Mouse (Mus musculus): ENCODE data around the gene Nalcn. TPM values are rescaled to one million over a fixed set of nuclear protein-coding genes. Genes with fewer than 3 reads are reported as not detected.

Nalcn gene
- total and polyA plus RNA-seq, 3 experiments, result 0.03 TPM; not detected in 2

- no peak for DNase-seq (ENCODE audit: low read depth, low spot score)
- H3K9ac ChIP-seq (ENCODE audit: control insufficient read depth, low read depth, low read length, poor library complexity, severe bottlenecking), result no peak overlapping the region
- H3K79me2 ChIP-seq (ENCODE audit: control insufficient read depth, insufficient read depth, low read length, poor library complexity), result no peaks in the 10 kb centered on the region
- no peak for TF ChIP-seq JUND (IDR thresholded peaks at IDR 0.05; ENCODE audit: low read depth, low read length)
- TF ChIP-seq ELF1 (IDR thresholded peaks at IDR 0.05; ENCODE audit: low read depth, low read length), result no peak
- no peak for TF ChIP-seq EP300 (IDR thresholded peaks at IDR 0.05; ENCODE audit: low read depth in 1 of 2, low read length in 2 of 2)
- no peak for TF ChIP-seq E2F4 (IDR thresholded peaks at IDR 0.05; ENCODE audit: borderline replicate concordance, low read depth, low read length)
- no peak for TF ChIP-seq ZC3H11A (IDR thresholded peaks at IDR 0.05; ENCODE audit: low read depth, low read length)
- no peak for TF ChIP-seq MYC (IDR thresholded peaks at IDR 0.05; ENCODE audit: low read depth, low read length)
- TF ChIP-seq POLR2AphosphoS5 (IDR thresholded peaks at IDR 0.05; ENCODE audit: borderline replicate concordance, low read depth, low read length), result no peak
- TF ChIP-seq POLR2A (IDR thresholded peaks at IDR 0.05; ENCODE audit: control insufficient read depth in 1 of 2, insufficient read depth in 1 of 2, low read depth in 1 of 2, low read length in 2 of 2, poor library complexity in 1 of 2), result no peak
- TF ChIP-seq MEF2A (IDR thresholded peaks at IDR 0.05; ENCODE audit: extremely low read depth, insufficient replicate concordance, low read depth, low read length, poor library complexity, severe bottlenecking), result no peak
- no peak for TF ChIP-seq NRF1 (IDR thresholded peaks at IDR 0.05; ENCODE audit: insufficient read depth, low read depth, low read length, poor library complexity, severe bottlenecking)
- no peak for TF ChIP-seq HCFC1 (IDR thresholded peaks at IDR 0.05; ENCODE audit: low read depth, low read length)
- TF ChIP-seq USF1 (IDR thresholded peaks at IDR 0.05; ENCODE audit: low read depth, low read length), result no peak
- TF ChIP-seq GABPA (IDR thresholded peaks at IDR 0.05; ENCODE audit: low read depth, low read length), result no peak
- TF ChIP-seq ETS1 (IDR thresholded peaks at IDR 0.05; ENCODE audit: low read depth, low read length), result no peak
- TF ChIP-seq MXI1 (IDR thresholded peaks at IDR 0.05; ENCODE audit: low read depth, low read length), result no peak
- TF ChIP-seq MAZ (IDR thresholded peaks at IDR 0.05; ENCODE audit: low read depth, low read length), result no peak
- no peak for TF ChIP-seq ZKSCAN1 (IDR thresholded peaks at IDR 0.05; ENCODE audit: low read depth, low read length)
- TF ChIP-seq SMC3 (IDR thresholded peaks at IDR 0.05; ENCODE audit: low read depth, low read length), result no peak
- H3K4me3 ChIP-seq (ENCODE audit: control insufficient read depth in 1 of 2, insufficient read depth in 1 of 2, low read depth in 2 of 2, low read length in 2 of 2), result no peak overlapping the region
- no peaks in the 10 kb centered on the region for H3K4me1 ChIP-seq (ENCODE audit: control insufficient read depth in 1 of 2, insufficient read depth in 2 of 2, low read length in 2 of 2)
- H3K27me3 ChIP-seq (ENCODE audit: control insufficient read depth in 1 of 2, insufficient read depth in 2 of 2, low read length in 2 of 2), result no peaks in the 10 kb centered on the region
- H3K36me3 ChIP-seq (ENCODE audit: control insufficient read depth in 1 of 2, insufficient read depth in 2 of 2, low read length in 2 of 2), result no peaks in the 10 kb centered on the region
- no peak overlapping the region for H3K27ac ChIP-seq (ENCODE audit: control insufficient read depth, low read depth, low read length)
- H3K9me3 ChIP-seq (replicated peaks; ENCODE audit: insufficient read depth, low read length), result no peaks in the 10 kb centered on the region
Measured at GRCm38 (mm10) chr14:123359691-123360090, 267.3 kb downstream of the Nalcn start.

GRCm38 (mm10) chr14:123352973-123353372 lies 274.0 kb downstream of the Nalcn start:
- H3K4me1 ChIP-seq (ENCODE audit: control insufficient read depth in 1 of 2, insufficient read depth in 2 of 2, low read length in 2 of 2), result no peaks in the 10 kb centered on the region
- H3K4me3 ChIP-seq (ENCODE audit: control insufficient read depth in 1 of 2, insufficient read depth in 1 of 2, low read depth in 2 of 2, low read length in 2 of 2), result no peak overlapping the region
- H3K9me3 ChIP-seq (replicated peaks; ENCODE audit: insufficient read depth, low read length), result no peaks in the 10 kb centered on the region
- peak; percentile 44 for DNase-seq (ENCODE audit: low read depth, low spot score)
- H3K27ac ChIP-seq (ENCODE audit: control insufficient read depth, low read depth, low read length), result no peak overlapping the region
- no peak for TF ChIP-seq ETS1 (IDR thresholded peaks at IDR 0.05; ENCODE audit: low read depth, low read length)
- TF ChIP-seq USF1 (IDR thresholded peaks at IDR 0.05; ENCODE audit: low read depth, low read length), result no peak
- no peak for TF ChIP-seq ELF1 (IDR thresholded peaks at IDR 0.05; ENCODE audit: low read depth, low read length)
- TF ChIP-seq EP300 (IDR thresholded peaks at IDR 0.05; ENCODE audit: low read depth in 1 of 2, low read length in 2 of 2), result no peak
- no peak for TF ChIP-seq MYC (IDR thresholded peaks at IDR 0.05; ENCODE audit: low read depth, low read length)
- TF ChIP-seq ZC3H11A (IDR thresholded peaks at IDR 0.05; ENCODE audit: low read depth, low read length), result peak; percentile 41
- TF ChIP-seq CTCF (IDR thresholded peaks at IDR 0.05 in 2 of 3, conservative IDR thresholded peaks at IDR 0.05 in 1 of 3; ENCODE audit: control insufficient read depth in 1 of 3, insufficient read depth in 1 of 3, low read depth in 2 of 3, low read length in 3 of 3, poor library complexity in 1 of 3, severe bottlenecking in 1 of 3), result peak; percentile 29 to 57 (median 35); a peak in 5 of 6 replicates
- TF ChIP-seq GATA1 (IDR thresholded peaks at IDR 0.05; ENCODE audit: low read depth, low read length), result no peak
- peak; percentile 65 for TF ChIP-seq RAD21 (IDR thresholded peaks at IDR 0.05; ENCODE audit: low read depth, low read length)
- no peak for TF ChIP-seq TAL1 (IDR thresholded peaks at IDR 0.05; ENCODE audit: low read length)
- no peak for TF ChIP-seq E2F4 (IDR thresholded peaks at IDR 0.05; ENCODE audit: borderline replicate concordance, low read depth, low read length)
- TF ChIP-seq SMC3 (IDR thresholded peaks at IDR 0.05; ENCODE audit: low read depth, low read length), result peak; percentile 68
- H3K36me3 ChIP-seq (ENCODE audit: control insufficient read depth in 1 of 2, insufficient read depth in 2 of 2, low read length in 2 of 2), result no peaks in the 10 kb centered on the region
- H3K79me2 ChIP-seq (ENCODE audit: control insufficient read depth, insufficient read depth, low read length, poor library complexity), result no peaks in the 10 kb centered on the region
- H3K9ac ChIP-seq (ENCODE audit: control insufficient read depth, low read depth, low read length, poor library complexity, severe bottlenecking), result no peak overlapping the region
- H3K27me3 ChIP-seq (ENCODE audit: control insufficient read depth in 1 of 2, insufficient read depth in 2 of 2, low read length in 2 of 2), result no peaks in the 10 kb centered on the region
